Mouse (Mus musculus): ENCODE data around the gene Mrps12.

Gene Mrps12

DNA sequence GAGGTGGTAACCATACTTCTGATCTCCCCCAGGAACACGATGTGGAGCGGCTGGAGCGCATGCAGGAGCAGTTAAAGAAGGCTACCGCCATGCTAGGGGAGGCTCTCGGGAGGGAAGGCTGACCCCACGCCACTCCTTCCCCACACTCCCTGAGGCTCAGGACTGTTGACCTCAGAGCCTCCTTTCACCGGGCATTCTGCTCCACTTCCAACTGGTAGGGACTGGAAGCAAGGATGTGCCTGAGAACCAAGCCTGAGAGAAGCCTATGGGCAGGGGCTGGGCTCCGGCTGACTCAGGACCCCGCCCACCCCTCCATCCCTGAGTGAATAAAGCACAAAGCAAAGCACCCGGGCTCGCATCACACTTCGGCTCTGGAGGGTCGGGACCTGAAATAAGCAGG is 17.0 kb upstream of the Mrps12 start:
- DNase-seq: no peak

DNA sequence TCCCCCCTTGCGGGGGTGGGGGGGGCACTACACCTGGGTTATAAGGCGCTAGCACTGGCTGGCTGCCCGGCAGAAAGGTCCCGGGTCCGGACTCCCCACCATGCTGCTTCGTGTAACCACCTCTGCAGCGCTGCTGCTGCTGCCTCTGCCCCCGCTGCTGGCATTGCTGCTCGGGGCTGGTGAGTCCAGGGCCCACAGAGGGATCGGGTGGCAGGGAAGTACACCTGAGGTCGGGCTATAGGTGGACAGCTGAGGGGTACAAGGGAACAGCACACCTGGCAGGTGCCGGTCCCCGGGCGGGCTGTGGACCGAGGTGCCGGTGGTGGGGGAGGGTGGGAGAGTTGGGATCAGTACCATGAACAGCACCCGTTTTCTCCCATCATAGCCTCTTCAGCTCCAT is 14.5 kb upstream of the Mrps12 start, which contains the start of gene Ccer2:
Gene Ccer2, plus strand, starts transcription at position 96 of the 400 bp plus-strand sequence.
- DNase-seq: no peak

DNA sequence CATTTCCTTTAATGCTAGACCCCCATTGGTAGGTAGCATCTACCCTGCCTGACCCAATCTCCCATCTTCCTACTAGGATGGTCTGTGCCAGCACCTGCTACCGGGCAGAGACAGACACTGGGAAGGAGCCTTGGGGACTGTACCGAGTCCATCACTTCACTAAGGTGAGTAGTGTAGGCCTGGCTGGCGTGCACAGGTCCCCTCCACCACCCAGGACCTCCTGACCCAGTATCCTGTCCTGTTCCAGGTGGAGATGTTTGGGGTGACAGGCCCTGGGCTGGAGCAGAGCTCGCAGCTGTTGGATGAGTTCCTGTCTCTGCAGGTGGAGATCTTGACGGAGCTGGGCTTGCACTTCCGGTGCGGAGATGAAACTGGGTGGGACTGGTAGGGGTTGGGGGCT is 8.3 kb upstream of the Mrps12 start:
- DNase-seq: no peak

DNA sequence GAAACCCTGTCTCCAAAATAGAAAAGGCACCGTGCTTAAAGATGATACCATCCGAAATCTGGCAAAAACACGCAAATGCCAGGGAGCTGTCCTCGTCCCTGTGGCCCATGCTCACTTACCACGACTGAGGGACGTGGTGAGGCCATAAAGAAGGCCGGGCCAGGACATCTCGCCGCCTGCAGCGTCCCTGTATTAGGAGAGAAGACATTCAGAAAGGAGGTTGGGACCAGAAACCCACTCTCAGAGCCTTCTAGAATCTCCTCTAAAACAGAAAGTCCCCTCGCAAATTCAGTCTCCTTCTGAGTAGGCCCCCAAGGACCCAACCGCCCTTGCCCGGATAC is 282 bp downstream of the Mrps12 start:
- no peak for DNase-seq

DNA sequence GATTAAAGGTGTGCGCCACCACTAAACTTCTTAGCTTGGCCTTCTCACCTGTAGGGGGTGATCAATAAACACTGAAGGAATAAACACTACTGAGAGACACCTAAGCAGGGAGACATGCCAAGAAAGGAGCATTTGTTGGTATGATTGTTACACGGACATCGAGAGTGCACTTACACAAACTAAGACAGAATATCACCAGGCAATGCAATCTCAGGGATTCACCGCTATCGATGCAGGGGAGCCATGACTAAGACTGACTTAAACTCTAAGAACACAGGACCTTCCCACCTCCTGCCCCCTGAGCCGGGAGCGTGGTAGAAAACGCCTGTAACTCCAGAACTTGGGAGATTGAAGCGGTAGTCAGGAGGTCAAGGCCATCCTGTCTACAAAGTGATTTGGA is 671 bp downstream of the Mrps12 start:
- DNase-seq: no peak

DNA sequence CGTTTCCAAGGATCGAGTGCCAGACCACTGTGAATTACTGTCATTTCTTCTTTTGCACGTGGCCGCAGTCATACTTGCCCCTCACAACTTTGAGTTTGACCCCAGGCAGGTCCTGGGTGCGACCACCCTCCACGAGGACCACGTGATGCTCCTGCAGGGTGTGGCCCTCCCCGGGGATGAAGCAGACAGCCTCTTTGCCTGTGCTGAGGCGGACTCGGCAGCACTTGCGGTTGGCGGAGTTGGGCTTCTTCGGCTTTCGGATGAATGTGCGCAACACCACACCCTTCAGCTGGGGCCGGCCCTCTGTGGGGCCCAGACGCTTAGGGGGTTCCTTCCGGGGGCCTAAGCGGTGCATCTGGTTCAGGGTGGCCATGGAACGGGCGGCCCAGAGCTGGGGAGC is 1.8 kb downstream of the Mrps12 start:
- no peak for DNase-seq

DNA sequence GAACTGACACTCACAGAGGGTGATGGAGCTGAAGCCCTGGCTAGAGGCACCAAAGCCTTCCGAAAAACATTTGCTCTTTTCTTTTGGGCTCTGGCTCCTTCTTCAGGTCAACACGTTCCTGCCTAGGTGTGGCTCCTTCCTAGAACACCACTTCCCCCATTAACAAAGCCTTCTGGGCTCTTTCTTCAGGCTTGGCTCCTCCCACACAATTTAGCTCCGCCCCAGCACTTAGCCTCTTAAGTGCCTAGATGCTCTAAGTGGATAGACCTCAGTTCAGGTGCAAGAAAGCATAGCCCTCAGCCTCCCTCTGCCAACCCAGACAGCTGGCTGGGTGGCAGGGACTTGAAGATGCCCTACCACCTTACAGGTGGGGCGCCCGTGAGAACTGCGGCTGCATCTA is 5.9 kb downstream of the Mrps12 start:
- no peak for DNase-seq

DNA sequence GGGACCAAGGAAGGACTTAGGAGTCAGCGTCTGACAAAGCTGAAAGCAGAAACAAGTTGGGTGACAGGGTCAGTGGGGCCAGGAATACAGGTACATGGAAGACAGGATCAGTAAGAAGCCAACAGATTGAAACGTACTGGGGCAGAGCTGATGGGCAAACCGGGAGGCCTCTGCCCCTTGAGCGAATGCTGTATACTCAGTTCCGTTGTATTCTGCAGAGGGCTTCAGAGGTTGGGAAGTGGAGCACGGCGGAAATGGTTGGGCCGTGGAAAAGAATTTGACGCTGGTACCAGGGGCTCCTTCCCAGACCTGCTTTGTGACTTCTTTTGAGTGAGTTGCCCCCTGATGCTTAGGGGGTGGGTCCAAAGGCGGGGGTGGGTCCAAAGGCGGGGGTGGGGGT is 8.4 kb downstream of the Mrps12 start:
- DNase-seq: no peak

DNA sequence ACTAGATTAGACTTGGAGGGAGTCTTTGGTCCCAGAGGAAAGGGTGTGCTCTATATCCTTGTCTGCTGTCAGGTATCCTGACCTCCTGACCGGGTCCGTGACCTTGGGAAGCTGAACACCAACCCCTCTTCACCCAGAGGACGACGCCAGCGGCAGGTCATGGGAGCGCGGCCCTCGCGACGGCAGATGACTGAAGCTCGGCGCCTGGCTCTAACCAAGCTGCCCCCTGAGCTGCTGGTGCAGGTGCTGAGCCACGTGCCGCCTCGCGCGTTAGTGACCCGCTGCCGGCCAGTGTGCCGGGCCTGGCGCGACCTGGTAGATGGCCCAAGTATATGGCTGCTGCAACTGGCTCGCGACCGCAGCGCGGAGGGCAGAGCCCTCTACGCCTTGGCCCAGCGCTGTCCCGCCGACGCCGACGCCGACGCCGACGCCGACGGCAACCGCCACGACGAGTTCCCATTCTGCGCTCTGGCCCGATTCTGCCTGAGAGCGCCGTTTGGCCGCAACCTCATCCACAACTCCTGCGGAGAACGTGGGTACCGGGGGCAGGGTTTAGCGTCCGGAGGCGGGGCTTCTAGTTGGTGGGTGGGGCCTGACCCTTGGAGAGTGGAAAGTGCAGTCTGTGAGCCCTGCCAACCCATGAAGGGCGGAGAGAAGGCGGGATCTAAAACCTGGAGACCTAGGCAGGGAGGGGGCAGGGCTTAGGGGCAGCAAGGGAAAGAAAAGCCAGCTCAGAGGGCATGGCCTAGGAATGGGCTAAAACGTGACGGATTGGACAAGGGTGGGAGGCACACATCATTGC is 9.1 kb downstream of the Mrps12 start:
- DNase-seq: peak; percentile 60

DNA sequence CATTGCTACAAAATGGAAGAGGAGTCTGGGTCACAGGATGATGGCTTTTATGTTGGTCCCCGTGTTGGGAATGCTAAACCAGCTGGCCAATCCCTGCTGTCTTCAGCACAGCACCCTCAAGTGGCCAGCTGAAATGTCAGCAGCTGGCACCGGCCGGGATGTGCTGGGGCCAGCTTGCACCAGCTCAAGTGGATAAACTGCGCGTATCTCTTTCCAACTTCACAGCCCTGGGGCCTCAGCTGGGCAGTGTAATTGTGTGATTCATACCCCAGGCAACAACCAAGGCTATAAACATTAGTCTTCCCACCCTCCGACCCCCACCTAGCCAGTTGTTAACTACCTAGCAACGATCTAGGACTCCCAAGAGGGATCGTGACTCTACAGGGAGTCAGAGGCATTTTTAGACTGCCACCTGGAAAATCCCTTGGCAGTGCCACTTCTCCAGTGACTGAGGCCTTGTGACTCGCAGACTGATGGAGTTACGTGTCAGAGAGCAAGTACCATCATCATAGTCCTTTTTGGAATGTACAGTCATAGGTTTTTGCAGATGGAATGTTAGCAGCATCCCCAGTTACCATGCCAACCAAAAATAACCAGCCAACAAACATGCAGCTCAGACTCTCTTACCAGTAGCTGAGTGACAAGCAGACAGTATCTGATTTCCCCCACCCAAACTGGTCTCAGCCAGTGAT is 13.8 kb downstream of the Mrps12 start:
- peak; percentile 84 for DNase-seq

DNA sequence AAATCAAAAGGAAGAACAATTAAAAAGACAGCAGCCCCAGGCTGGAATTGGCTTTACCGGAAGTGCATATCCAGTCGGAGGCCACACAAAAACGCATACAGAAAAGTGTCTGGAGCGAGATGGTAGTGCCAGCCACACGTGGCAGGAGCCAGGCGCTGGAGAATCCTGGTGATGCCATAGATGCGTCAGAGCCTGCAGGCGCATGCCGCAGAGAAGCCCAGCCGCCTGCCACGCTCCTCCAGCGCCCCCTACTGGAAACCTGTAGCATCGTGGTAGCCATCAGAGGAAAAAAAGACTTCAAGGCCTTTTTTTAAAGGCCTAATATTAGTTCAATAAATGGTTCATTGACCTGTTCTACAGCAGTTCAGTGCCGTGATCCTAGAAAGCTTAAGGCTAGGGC is 15.0 kb downstream of the Mrps12 start:
- peak; percentile 82 for DNase-seq

DNA sequence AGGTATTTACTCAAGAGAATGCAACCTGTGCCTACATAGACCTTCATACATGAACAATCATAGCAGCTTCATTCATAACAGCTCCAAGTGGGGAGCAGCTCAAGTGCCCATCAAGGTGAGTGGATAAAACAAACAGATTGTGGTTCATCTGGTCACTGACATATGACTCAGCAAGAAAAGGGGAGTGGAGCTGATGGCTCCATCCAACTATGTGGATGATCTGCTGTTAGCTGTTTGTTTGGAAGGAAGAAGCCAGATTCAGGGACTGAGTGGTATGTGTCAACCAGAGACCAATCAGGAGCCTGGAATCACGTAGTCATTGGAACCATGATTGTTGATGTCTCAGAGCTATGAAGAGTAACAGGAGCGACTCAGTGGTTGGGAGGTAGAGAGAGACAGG is 17.0 kb downstream of the Mrps12 start:
- DNase-seq: no peak

DNA sequence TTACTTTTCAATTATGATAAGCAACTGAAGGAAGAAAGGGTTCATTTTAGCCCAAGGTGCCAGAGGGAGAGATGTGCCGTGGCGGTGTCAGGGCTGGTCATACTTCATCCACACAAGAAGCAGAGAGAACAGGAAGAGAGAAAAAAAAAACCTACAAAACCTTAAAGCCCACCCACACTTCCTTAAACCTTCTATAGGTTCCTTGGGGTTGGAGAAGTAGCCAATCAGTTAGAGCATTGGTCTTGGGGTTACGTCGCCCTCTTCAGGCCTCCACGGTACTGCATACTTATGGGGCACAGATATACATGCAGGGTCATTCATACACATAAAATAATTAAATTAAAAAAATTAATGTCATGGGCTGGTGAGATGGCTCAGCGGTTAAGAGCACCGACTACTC is 19.5 kb downstream of the Mrps12 start:
- DNase-seq: no peak

DNA sequence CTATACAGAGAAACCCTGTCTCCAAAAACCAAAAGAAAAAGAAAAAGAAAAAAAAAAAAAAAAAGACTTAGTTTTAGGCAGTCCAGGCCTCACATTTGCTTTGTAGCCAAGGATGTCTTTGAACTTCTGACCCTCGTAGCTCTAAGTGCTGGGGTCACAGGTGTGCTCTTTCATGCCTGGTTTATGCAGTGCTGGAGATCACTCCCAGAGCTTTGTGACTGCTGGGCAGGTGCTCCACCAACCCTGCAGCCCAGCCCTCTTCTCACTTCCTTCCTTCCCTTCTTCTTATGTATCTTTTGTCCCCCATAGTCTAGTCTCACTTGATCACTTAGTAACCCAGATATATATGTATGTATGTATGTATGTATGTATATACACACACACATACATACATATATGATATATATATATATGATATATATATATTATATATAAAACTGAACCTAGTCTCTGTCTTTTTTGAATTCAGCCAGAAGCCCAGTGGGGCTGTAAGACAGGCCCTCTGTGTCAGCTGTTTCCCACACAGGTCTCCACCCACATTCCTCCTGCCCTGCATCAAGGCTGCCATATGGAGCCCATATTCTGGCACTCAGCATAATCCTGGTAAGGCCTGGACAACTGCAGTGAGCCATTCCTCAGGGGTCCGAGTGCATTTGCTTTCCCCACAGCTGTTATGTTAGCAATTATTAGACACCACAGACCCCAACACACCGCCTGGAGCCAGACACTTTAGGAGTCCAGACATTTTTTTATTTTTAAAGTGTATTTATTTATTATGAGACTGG is 20.7 kb downstream of the Mrps12 start:
- no peak for DNase-seq

DNA sequence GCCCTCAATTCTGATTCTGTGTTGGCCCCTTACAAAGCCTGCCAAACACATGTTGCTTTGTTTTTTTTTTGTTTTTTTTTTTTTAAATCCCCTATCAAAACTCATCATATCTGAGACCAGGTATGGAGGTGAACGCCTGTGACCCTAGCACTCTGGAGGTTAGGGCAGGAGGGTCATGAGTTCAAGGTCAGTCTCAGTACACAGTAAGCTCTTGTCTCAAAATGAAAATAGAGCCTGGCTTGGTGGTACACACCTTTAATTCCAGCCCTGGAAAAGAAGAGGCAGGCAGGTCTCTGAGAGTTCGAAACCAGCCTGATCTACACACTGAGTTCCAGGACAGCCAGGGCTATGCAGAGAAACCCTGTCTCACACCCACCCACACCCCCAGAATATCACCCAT is 22.0 kb downstream of the Mrps12 start:
- DNase-seq: no peak

DNA sequence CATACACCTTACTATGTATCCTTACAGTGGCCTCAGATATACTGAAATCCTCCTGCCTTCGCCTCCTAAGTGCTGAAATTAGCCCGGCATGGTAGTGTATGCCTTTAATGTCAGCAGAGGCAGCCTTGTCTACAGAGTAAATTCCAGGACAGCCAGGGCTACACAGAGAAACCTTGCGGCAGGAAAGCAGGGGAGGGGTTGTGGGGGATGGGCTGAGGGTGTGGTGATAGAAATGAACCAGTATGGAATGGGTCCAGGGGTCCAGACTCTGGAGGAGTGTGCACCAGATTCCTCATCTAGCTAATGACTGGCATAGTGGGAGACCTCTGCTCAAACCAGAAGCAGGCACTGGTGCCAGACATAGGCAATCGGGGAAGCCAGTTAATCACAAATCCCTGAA is 22.5 kb downstream of the Mrps12 start:
- DNase-seq: no peak

DNA sequence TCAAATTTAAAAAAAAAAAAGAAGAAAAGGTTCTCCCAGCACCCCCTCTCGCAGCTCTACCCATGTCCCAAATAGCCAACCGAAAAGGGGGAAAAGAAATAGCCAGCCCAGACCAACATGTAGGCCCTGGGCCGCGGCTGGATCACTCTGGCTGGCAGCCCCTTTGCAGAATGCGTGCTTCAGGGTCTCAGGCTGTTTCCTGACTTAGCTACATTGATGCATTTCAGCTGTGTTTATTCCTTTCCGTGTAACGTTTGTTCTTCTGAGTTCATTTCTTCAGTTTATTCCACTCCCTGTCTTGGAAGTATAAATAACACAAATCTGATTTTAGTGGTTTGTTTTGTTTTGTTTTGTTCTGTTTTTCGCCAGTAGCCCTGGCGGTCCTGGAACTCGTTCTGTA is 23.9 kb downstream of the Mrps12 start:
- DNase-seq: no peak

DNA sequence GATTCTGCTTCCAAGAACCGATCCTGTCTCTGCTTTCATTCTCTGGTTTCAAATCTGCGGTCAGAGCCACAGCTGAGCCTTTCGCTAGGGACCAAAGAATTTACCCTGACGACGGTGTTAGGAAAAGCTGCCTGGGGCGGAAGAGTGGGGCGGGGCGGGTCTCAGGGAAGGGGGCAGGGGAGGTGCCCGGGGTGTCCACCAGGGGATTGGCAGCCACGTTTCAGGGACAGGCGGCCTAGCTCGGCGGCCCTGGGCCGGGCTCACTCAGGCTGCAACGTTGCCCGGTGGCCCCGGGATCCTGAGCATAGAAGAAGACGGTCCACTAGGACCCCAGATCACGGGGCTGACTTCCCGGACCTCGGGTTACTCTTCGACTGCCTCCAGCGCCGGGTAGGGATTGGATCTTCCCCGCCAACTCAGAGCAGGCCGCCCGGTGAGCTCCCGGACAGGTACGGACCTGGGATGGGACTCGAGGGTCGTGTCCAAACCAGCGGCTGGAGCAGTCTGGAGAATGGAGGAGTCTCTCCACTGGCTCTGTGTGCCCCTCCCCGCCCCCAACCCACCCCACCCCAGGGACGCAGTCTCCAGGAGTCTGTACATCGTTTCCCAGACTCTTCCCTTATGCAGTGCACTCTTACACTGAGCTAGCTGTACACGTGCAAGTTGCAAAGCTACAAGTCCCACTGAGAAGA is 24.9 kb downstream of the Mrps12 start, which contains the start of gene Fbxo17:
Gene Fbxo17, plus strand, starts transcription at position 215 of the 692 bp plus-strand sequence.
- no peak for DNase-seq

DNA sequence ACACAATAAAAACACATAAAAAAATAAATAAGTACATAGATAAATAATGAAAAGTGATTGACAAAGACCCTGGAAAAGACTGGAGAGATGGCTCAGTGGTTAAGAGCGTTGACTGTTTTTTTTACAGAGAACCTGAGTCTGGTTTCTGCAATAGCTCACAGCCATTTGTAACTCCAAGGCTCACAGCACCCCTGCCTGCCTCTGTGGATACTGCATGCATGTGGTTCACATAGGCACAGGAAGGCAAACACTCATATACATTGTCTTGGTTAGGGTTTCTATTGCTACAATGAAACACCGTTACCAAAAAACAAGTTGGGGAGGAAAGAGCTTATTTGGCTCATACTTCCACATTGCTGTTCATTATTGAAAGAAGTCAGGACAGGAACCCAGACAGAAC is 26.0 kb downstream of the Mrps12 start:
- DNase-seq: no peak

DNA sequence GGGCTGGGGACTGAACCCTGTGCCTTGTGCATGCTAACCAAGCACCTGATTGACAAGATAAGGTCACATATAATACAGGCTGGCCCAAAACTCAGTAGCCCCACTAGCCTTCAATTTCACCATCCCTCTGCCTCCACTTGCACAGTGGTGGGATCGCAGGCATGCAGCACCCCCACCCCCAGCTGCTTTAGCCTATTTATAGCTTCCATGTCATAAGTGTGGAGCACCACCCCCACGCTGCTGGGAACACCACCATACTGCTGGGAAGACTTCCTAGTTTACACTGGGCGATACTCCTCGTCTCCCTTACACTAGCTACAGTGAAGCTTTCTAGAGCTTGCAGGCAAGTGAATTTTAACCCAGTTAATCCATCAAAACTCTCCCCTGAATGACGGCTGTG is 27.0 kb downstream of the Mrps12 start:
- peak; percentile 77 for DNase-seq

DNA sequence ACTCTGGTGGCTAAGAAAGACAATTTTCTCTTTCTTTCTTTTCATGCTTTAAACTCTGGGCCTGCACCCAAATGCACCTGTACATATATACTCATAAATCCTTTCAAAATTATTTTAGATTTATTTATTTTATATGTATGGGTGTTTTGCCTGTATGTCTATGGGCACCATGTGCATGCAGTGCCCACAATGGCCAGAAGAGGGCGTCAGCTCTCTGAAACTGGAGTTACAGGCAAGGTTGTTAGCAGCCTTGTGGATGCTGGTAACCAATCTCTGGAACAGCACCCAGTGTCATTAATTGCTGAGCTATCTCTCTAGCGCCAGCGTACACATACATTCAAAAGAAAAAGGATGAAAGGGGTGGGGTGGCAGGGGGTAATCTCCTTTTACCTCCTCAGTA is 30.7 kb downstream of the Mrps12 start:
- no peak for DNase-seq

DNA sequence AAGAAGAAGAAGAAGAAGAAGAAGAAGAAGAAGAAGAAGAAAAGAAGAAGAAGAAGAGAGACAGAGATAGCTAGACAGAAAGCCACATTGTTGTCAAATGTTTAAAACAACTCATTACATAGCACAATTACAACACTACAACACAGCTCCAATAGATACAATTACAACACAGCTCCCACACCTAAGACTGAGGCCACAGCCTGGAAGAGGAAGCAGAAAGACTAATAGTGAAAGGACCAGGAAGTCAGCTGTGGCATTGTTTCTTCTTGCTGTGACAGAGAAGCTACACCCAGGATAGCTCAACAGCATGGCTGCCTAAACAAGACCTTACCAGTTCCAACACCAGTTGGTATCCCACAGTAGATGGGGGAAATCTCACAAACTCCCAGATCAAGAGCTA is 32.2 kb downstream of the Mrps12 start:
- DNase-seq: no peak

DNA sequence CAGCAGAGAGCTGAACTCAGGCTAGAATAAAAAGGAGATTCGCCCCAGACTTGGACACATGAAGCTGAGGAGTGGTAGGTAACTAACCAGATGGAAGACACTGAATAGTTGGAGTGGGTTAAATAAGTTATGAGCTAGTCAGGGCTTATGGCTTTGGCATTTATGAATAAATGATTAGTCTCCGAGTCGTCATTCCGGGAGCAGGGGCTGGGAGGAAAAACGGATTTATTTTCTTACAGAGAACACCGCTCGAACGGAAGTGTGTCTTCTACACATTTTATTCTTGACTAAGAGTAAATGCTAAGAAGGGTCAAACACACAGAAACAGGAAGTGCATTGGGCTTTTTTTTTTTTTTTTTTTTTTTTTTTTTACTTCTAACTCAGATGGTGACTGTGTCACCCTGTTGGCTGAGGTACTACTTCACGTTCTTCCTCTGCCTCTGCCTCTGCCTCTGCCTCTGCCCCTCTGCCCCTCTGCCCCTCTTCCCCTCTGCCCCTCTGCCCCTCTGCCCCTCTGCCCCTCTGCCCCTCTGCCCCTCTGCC is 38.9 kb downstream of the Mrps12 start:
- DNase-seq: no peak
